Mouse (Mus musculus) mouse embryonic stem cell (cell line): ENCODE data around the gene Grtp1.

Experiments
- in situ Hi-C, 2 experiments: fragments of 300-500 bp; cut with MboI; formaldehyde crosslinking; loops; 1 replicate in 1 of 2; 3 replicates in 1 of 2; pipeline ENCODE4 v1.14.3; 2019 to 2020; ENCODE audit warnings: low sequenced_read_pairs in 2 of 2, low pct_unique_long_range_greater_than_20kb in 1 of 2, mixed read lengths in 1 of 2; ENCODE audit not compliant: unreplicated experiment in 1 of 2

The Grtp1 gene

GRCm38 (mm10) chr8:13180408-13180807 lies 20.0 kb downstream of the Grtp1 start:
- in situ Hi-C loops: no loop called here

DNA sequence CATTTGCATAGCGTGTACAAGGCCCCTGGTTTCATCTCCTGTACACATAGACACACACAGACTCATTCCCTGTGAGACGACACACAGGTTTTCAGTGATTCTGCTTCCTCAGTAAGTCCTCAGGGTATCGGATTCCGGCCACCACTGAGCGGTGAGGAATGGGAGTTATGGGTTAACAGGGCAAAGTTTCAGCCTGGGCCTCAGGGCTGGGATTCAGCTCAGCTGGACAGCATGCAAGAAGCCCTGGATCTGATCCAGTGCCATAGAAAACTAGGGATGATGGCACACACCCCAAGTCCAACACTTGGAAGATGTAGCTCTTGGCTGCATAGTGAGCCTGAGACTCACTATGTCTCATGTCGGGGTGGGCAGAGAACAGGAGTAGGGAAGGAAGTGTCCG lies 20.5 kb downstream of the Grtp1 start:
- in situ Hi-C loops: no loop called here

DNA sequence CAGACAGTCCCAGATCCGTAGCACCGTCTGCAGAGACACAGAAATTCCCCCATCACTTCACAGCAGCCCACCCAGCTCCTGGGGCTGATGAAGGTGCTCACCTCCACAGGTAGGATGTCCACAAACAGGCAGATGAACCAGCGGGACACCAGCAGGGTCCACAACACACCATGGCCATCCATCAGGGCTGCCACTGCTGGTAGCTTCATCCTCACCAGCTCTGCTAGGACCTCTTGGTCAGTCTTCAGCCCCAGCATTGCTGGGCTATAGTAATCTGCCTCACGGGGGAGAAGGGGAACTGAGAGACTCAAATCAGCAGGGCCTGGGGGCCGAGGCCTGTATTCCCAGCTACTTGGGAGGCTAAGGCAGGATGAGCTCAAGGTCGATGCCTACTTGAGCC lies 20.9 kb downstream of the Grtp1 start:
- in situ Hi-C loops: no loop called here

- in situ Hi-C loops: no loop called here
Observed at GRCm38 (mm10) chr8:13178137-13178536, 22.3 kb downstream of the Grtp1 start.

GRCm38 (mm10) chr8:13177173-13177852 lies 23.1 kb downstream of the Grtp1 start:
- in situ Hi-C loops: no loop called here

GRCm38 (mm10) chr8:13175650-13176049 lies 24.8 kb downstream of the Grtp1 start:
- in situ Hi-C loops: no loop called here

DNA sequence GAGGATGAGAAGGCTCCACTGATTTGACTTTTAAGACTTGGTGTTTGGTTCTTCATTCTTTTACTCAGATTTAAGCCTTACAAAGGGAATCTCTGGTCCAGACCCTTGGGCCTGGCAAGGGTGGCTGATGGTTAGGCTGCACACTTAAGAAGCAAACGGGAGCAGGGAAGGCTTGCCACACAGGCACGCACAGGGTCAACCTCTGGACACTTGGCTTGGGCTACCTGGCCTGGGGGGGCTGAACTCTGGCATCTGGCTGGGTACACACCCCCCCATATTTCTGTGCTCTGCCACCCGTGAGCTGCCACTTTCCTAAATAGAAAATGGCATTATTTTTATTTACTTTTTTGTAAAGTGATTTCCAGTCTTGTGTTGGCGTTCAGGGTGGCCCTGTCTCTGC lies 25.6 kb downstream of the Grtp1 start:
- in situ Hi-C loops: no loop called here

GRCm38 (mm10) chr8:13174305-13174704 lies 26.1 kb downstream of the Grtp1 start:
- in situ Hi-C loops: no loop called here

DNA sequence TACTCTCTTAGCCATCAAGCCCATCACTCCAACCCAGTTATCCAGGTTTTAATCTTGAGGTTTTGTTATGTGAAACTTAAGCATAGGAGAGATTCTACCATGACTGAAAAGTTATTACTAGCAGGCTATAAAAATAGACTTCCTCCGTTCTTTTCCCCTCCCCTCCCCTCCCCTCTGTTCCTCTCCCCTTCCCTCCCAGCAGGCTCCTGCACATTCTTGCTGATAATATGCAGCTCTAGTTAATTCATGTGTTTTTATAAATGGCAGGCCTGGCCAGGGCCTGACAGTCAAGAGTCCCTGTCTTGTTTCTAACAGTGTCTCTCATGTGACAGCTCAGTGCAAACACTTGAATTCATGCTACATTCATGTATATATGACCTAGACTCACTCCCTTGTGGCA lies 29.9 kb downstream of the Grtp1 start:
- in situ Hi-C loops: no loop called here

GRCm38 (mm10) chr8:13164361-13164760 lies 36.1 kb downstream of the Grtp1 start:
- in situ Hi-C loops: no loop called here

- in situ Hi-C loops: no loop called here
Observed at GRCm38 (mm10) chr8:13163563-13163962, 36.9 kb downstream of the Grtp1 start.

DNA sequence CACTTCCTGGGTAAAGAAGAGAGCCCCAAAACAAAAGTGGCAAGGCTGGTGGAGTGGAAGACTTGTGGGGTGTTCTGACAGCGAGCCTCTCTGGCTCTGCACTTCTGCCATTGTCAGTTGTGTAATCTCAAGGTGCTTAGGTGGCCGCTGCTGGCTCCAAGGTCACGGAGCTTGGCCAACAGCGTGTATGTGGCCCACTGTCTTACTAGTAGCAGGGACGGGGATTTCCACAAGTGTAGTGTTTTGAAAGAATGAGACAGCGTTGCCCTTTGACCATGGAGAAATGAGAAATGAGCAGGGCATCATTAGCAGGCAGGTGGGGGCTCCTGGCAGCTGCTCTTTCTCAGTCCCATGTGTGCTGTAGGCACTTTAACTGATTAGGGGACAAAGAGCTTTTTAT lies 38.3 kb downstream of the Grtp1 start:
- in situ Hi-C loops: no loop called here

GRCm38 (mm10) chr8:13160691-13161090 lies 39.7 kb downstream of the Grtp1 start:
- in situ Hi-C loops: no loop called here

- in situ Hi-C loops: no loop called here
Observed at GRCm38 (mm10) chr8:13159377-13159881, 41.0 kb downstream of the Grtp1 start.

GRCm38 (mm10) chr8:13158718-13159376 lies 41.6 kb downstream of the Grtp1 start, which contains the start of gene Lamp1:
Gene Lamp1 (plus strand): TSS chr8:13159161.
- in situ Hi-C loops: no loop called here

- in situ Hi-C loops: no loop called here
Observed at GRCm38 (mm10) chr8:13156327-13157097, 43.9 kb downstream of the Grtp1 start.

DNA sequence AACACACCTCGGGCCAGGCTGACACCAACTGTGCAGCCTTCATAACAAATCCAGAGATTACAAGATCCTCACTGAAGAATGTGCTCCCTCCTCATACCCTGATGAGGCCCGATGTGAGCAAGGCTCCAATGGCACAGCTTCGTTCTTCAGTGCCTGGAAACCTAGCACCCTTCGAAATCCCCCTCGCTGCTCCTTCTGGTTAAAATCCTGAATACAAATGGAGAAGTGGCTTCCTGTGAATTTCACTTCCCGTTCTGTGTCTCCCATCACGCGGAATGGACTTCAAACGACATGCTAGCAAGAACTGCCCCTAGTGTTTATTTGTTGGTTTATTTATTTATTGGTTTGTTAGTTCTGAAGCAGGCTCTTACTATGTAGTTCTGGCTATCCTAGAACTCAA lies 45.1 kb downstream of the Grtp1 start:
- in situ Hi-C loops: no loop called here

DNA sequence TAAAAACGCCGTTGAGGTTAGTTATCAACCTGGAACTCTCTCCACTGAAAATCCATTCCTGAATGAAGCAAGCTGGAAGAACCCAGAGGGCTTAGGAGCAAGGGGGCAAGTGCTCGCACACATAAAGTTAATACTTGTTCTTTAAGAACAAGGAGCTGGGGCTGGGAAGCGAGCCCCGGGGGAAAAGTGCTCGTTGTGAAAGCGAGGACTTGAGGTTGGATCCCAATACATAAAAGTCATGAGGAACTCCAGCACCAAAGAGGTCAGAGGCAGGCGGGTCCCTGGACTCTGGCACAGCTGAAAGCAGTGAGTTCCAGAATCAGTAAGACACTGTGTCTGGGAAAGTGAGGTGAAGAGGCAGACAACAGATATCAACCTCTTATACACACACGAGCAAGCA lies 46.3 kb downstream of the Grtp1 start:
- in situ Hi-C loops: no loop called here

DNA sequence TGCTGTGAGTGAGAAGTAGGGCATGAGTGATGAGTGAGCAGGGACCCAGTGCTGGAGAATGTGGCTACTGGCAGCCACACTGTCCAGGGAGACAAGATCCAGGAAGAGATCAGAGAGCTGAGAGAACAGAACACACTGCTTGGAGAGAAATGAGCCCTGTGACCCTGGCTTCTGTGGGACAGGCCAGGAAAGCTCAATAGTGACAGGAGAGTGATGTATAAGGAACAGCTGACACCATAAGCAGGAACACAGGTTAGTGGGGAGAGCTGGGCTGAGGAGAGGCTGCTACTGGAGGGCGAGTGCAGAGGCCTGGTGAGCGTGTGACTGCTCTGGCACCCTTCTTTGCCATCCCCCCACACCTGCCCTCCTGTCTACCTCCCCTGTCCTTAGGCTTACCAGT lies 49.5 kb downstream of the Grtp1 start:
- in situ Hi-C loops: no loop called here
